Mouse (Mus musculus): Measurements from ENCODE around the gene Fzr1. TPM values are rescaled to one million over a fixed set of nuclear protein-coding genes. Genes with fewer than 3 reads are reported as not detected.

Fzr1 gene
- total RNA-seq, 2 experiments from 2014 or later: 65.9 to 66.6 TPM

DNA sequence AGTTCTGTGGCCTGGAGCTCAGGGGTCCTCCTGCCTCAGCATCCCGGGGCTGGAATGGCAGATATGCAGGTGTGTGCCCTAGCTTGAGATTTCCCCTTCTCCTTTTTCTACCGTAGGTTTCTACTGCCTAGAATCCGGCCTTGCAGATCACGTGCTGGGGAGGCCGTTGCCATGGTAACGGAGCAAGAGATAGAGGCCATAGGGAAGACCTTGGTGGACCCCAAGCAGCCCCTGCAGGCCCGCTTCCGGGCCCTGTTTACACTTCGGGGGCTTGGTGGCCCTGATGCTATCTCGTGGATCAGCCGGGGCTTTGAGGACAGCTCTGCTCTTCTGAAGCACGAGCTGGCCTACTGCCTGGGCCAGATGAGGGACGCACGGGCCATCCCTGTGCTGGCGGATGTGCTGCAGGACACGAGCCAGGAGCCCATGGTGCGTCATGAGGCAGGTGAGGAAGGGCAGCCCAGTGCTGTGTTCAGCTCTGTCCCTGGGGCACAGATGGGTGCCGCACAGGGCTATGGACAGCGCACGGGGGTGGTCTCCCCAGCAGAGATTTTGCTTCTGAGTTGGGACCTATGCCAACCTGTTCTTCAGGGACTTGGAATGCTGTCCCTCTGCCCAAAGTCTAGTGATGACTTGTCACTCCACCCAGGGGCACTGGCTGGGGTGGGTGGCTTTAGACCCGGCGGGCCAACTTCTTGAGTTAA lies 7.4 kb upstream of the Fzr1 start:
- DNase-seq (ENCODE audit: extremely low spot score in 1 of 2, low spot score in 1 of 2): no peak

DNA sequence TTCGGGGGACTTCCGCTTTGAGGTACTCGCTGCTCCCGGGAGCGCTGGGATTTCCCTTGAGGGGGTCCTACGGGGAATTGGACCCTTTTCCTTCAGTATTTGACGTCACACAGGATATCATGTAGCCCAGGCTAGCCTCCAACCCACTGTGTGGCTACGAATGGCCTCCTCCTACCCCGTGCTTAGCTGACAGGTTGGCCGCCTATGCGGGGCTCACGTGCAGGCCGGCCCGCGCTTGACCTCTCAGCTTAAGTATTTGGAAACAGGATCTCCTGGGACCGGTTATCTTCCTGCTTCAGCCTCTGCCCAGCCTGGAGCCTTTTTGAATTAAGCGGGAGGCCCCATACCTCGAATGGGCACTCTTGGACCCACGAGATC lies 6.3 kb upstream of the Fzr1 start:
- no peak for DNase-seq (ENCODE audit: extremely low spot score in 1 of 2, low spot score in 1 of 2)

DNA sequence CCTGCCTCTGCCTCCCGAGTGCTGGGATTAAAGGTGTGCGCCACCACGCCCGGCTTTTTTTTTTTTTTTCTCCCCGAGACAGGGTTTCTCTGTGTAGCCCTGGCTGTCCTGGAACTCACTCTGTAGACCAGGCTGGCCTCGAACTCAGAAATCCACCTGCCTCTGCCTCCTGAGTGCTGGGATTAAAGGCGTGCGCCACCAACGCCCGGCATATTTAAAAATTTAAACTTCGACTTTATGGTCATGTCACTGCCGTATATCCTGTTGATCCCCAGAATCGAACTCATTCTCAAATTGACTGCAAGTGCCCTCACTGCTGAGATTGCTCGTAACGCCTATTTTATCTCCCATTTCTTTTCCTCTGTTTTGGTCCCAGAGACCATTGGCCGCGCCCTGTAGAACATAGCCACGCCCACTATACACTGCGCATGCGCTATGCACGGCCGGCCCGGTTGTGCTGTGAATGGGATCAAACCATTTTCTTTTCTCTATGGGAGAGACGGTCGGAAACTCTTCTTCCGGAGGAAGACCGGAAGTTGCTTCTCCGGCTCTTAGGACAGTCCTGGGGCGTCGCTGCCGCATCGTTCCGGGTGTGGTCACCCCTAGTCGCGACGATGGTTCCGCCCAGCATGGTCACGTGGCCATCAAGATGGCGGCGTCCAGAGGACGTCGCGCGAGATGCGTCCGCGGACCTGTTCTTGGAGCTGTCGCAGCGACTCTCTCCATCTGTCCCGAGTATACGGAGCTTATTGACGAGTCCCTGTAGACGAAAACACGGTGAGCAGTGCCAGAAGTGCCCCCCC lies 5.7 kb upstream of the Fzr1 start, which contains the start of the genes Dohh and Gm48551:
Dohh (plus strand) TSS at position 627 of the 803 bp plus-strand sequence.
Gm48551 (plus strand) TSS at position 665 of the 803 bp plus-strand sequence.
- DNase-seq (ENCODE audit: extremely low spot score in 1 of 2, low spot score in 1 of 2): peak; percentile 94 to 99

DNA sequence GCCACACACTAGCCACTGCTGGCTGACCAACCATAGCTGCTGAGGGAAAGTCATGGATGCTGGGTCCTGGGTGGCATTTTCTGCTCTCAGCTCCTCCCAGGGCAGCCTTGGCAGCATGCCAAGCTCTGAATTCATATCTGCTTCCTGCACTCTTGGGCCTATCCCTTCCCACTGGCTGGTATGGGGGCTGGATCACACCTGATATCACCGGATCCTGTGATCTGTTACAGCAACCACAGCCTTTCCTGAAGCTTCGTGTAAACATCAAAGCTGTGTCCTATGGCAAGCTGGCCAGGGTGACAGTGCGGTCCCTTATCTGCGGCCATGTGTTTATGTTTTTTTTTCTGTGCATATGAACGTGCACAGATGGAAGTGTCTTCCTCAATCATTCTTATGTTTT lies 3.7 kb upstream of the Fzr1 start:
- DNase-seq (ENCODE audit: extremely low spot score in 1 of 2, low spot score in 1 of 2): no peak

DNA sequence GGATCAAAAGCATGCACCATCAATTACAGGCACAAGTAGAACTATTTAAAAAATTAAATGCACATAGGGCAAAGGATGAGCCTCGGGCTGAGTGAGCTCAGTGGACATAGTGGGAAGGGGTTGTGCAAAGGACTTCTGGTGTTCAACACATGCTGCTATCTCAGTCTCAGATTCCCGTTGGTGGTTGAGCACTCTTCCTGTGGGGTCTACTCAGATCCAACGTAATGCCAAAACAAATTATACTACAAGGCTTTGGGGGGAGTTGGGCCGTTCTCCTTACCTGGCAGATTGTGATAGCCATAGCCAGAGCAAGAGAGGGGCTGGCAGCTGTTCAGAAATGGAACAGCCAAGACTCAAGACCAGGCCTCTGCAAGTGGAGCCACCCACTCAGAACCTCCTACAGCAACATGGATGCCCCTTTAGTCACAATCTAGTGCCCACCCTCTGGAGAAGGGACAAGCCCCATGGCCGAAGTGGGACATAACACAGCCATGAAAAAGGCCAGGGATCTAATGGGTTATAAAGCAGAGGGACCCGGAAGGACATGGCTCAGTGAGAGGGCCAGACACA lies 1.6 kb upstream of the Fzr1 start:
- no peak for DNase-seq (ENCODE audit: extremely low spot score in 1 of 2, low spot score in 1 of 2)

DNA sequence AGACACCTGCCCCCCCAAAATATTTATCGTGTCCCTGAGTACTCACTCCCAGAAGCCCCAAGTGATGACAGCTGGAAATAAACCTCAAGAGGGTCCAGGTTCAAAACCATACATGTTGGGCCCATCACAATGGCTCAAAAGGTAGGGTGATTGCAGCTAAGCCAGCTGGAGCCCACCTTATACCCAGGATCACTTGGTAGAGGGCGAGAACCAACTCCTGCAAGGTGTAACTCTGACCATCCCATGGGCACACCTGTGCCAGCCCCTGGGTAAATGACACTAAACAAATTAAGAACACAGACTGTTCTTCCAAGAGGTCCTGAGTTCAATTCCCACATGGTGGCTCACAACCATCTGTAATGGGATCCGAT lies 852 bp upstream of the Fzr1 start:
- no peak for DNase-seq (ENCODE audit: extremely low spot score in 1 of 2, low spot score in 1 of 2)

DNA sequence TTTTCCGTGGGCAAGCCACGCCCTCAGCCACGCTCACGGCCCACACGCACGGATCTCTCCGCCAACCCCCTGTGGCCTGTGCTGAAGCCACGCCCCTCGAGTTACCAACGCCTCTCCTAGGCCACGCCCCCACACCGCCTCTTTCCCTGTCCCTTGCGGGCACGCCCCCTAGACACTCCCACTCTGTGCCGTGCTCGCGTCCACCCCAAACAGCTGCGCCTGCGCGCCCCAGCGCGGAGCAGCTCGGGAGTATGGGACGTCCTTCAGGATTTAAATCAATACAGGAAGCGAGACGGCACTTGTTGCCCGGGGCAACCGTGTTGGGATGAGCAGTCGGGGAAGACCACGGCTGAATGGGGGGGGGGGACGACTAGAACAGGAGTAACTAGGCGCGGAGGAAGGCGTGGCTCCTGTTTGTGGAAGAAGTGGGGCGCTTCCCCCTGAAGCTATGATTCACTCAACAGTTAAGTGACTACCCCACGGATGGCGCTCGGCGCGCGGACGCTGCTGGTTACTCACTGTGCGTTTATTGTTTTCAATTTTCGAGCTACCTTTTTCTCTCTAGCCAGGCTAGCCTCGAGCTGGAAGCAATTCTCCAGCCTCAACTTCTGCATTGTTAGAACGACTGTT lies 352 bp upstream of the Fzr1 start:
- DNase-seq (ENCODE audit: extremely low spot score in 1 of 2, low spot score in 1 of 2): peak; percentile 99

DNA sequence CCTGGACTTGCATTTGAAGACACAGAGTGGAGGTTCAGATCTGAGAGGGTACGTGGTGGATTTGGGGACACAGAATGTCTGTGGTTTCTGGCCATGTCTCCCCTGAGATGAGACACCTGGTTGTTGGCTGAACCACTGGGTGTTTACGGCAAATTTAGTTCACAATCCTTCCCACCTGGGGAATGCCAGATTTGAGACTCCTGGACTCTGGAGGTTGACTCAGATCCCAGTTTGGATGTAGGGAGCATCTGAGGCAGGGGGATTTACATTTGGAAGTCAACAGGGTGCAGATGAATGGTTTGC lies 1.0 kb downstream of the Fzr1 start:
- DNase-seq (ENCODE audit: extremely low spot score in 1 of 2, low spot score in 1 of 2): no peak

DNA sequence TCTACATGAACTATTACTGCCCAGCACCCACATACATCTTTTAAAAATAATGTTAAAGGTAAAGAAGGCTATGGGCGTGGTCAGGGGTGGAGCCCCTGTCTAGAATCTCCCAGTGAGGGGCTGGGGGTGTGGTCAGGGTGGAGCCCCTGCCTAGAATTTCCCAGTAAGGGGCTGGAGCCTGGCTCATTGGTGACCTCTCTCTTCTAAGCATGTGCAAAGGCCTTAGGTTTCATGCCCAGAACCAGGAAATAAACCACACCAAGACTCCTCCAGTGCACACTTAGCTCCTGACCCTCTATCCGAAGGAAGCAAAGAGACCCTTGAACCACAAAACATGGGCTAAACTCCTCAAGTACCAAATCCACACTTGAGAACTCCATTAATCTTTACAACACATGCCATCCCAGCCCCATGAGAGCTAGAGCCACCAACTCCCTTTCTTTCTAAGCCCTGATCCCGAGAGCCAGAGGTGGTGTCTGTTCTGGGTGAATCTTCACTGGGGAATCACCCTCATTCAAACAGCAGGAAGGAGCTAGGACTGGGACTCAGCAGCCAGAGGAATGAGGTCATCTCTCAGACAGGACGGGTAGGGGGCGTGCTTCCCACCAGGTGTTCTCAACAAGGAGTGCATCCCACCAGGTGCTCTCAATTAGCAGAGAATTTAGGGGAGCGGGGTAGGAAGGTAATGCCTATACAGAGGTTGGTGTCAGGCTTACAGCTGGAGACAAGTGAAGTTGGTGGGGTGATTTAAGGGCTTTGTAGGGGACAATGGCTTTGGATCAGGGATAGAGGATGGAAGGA lies 1.6 kb downstream of the Fzr1 start:
- no peak for DNase-seq (ENCODE audit: extremely low spot score in 1 of 2, low spot score in 1 of 2)

DNA sequence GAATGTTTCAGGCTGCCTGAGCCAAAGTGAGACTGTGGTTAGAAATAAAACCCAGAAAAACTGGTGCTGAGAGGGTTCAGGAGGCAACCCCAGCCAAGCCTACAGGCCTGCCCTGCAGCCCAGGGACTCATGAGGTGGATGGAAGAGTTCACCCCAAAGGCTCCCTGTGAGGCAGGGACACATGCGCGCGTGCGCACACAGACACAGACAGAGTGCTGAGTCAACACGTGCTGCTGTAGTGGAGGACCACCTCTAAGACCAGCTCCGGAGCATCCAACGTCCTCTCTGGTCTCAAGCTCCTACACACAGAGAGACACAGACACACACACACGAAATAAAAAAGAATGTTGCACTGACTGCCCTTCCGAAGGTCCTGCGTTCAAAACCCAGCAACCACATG lies 3.0 kb downstream of the Fzr1 start:
- no peak for DNase-seq (ENCODE audit: extremely low spot score in 1 of 2, low spot score in 1 of 2)

DNA sequence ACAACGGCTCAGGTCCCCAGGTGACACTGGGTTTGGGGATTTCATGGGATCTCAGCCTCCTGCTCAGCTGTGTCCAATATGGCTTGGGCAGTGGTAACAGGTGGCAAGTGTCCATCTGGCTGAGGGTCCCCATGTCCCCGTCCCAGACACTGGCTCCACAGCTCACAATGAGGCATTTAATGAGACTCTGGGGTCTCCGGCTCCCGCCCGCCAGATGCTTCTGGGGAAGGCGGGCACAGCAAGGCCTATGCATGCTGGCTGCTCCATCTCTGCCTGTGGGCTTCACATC lies 11.2 kb downstream of the Fzr1 start:
- DNase-seq (ENCODE audit: extremely low spot score in 1 of 2, low spot score in 1 of 2): no peak

DNA sequence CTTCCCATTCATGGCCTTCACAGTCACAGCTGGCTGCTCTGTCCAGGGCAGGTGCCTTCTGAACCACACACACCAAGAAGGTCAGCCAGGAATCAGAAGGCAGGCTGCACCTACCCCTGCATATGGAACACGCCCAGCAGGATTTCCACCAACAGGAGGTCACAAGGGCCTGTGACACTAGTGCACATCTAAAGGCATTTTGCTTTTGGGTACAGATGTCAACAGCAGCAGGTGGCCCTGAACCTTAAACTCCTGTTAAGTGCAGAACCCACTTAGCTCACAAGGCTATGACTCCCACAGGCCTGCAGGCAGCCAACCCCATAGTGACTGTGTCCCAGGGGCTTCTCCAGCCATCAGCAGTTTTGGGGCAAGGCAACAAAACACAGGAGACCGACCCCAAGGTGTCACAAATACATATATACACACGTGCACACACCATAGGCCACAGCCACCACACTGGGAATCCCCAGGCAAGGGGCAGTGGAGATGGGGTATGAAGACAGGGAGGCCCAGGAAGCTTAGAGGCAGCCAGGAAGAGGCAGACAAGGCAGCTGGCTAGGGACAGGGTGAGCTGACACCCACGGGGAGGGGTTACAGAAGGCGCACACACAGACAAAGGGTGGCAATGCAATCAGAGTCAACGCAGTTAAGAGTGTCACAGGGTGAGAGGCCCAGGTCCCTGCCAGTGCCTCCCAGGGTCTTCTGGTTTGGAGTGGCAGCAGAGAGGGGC lies 11.7 kb downstream of the Fzr1 start:
- DNase-seq (ENCODE audit: extremely low spot score in 1 of 2, low spot score in 1 of 2): no peak

DNA sequence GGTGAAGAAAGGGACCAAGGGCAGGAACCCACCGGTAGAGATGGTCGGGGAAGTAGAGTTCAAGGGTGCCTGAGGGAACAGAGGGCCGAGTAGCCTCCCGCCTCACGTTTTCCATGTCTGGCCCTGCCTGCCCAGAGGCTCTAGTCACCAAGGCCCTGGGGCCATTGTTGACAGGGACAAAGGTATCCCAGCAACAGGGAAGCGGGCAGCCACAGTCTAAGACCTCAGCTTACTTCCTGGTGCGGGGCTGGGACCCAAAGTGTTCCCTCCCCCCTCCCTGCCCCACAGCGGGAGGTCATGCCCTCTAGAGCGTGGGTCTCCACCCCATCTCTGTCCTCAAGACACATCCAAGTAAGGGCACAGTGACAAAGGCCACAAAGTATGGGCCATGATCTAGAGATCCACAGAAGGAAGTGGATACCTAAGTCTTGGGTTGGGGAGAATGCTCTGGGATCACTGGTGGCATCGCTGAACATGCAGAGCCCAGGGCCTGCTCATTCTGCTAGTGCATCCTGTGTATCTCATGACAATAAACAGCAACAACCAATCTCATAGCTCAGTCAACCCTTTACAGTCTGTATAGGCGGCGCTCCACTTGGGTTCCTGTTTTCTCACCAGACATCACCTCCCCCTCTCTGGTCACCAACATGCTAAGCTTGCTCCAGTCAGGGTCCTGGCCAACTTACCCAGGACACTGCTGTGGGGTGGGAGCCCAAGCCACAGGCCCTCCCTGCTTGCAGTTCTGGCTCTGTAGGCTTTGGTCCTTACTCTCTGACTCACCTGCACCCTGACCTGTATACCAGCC lies 12.4 kb downstream of the Fzr1 start, which contains the start of gene 4930404N11Rik:
4930404N11Rik (minus strand) TSS at position 145 of the 805 bp plus-strand sequence.
- DNase-seq (ENCODE audit: extremely low spot score in 1 of 2, low spot score in 1 of 2): no peak

DNA sequence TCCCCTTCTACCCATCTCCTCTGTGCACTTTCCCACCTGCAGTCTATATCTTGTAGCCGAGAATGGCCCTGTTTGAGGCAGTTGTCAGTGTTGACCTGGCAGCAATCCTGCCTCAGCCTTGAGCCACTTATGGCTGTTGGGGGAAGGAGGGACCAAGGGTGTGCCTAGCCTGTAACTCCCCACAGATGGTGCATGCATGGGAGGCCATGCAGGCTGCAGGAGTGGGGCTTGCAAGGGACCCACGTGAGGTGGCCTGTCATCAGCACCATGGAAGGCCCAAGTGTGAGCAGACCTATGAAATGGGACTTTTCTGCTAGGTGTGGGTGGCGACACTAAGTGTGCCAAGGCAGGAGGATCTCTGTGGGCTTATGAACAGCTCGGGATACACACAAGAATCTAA lies 13.2 kb downstream of the Fzr1 start:
- DNase-seq (ENCODE audit: extremely low spot score in 1 of 2, low spot score in 1 of 2): no peak

DNA sequence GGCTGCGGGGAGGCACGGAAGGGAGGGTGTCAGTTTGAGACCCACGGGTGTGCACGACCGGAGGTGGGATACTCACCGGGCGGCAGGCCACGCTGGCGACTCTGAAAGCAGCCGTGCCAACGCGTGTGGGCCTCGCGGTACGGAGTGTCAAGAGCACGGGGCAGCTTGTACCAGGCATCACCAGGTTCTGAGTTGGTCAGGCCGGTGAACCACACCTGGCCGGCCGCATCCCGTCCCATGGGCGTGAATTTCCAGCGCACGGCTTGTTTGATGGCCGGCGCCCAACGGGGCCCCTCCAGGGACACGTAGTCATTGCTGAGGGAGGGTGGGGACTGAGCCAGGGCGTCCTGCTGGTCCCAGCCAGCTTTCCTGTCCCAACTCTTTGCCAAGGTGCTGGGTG lies 13.7 kb downstream of the Fzr1 start:
- DNase-seq (ENCODE audit: extremely low spot score in 1 of 2, low spot score in 1 of 2): no peak

DNA sequence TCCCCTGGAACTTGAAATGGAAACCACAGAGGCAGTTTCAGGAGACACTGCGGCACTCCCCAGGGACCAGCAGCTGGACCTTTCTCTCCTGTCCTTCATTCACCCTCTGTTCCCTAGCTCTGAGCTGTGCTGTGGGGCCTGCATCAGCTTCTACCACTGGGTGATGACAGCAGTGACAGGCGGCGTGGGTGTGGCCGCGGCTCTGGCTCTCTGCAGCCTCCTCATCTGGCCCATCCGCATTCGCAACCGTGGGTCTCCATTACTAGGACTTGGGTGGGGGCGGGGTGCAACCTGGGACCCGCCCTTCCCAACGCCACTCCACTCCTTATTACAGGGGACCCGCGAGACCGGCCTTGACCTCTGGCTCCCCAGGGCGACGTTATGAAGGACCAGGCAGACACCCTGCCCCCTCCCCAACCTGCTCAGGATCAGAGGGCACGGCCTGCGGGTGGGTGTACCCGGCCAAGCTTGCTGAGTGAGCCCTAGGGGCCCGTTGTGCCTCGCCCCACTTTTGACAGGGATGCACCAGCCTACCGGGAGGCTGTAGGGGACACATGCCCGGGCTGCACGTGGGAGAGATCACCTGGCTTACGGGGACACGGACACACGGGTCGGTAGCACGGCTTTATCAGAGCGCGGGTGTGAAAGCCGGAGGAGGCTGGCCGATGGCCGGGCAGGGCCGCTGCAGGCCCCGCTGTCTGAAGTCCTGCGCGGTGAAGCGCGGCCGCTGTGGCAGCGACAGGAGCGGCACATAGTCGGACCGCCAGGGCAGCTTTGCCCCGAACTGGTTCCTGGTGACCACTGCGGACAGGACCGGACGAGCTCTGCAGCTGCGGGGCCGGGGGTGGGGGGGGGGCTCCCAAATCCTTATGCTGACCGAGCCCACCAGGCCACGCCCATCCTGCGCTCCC lies 14.6 kb downstream of the Fzr1 start:
- DNase-seq (ENCODE audit: extremely low spot score in 1 of 2, low spot score in 1 of 2): no peak

DNA sequence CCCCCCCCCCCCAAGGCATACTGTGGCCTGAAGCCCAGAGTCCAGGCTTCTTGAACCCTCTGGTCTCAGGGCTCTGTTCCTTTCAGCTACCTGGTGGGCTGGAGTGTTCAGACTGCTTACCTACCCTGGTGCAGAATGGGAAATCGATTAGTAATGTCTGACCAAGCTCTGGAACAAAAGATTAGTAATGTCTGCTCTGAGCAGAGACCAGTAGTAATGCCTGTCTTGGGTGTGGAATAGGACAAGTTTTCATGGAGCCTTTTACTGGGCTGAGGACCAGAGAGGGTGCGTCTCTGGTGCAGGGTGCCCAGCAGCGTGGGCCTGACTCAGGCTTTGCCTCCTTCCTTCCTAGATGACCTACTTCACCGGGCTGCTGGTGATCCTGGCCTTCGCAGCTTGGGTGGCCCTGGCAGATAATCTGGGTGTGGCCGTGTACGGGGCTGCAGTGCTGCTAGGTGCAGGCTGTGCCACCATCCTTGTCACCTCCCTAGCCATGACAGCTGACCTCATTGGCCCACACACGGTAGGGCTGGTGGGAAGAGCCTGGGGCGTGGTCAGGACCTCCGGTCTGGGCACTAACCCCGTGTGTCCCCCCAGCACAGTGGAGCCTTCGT lies 15.9 kb downstream of the Fzr1 start:
- DNase-seq (ENCODE audit: extremely low spot score in 1 of 2, low spot score in 1 of 2): no peak

DNA sequence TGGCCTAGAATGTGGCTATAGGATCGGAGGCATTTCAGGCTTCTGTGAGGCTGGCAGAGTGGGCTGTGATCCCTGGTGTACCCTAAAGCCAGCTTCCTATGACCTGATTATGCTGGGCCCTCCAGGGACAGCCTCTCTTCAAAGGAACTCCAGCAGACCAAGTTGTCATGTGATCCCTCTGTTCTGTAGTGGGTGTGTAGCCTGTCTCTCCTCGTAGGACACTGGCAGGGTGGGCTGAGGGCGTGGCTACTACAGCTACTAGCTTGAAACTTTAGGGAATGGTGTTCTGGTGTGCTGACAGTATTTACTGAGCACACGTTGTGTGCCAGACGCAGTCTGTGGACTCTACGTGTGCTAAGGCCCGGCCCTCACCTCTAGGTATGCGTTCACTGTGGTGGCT lies 17.6 kb downstream of the Fzr1 start:
- DNase-seq (ENCODE audit: extremely low spot score in 1 of 2, low spot score in 1 of 2): no peak

Measured in layer of hippocampus, postnatal 25 days (tissue).